Mouse (Mus musculus): Measurements from ENCODE around the gene Mme. TPM values are rescaled to one million over a fixed set of nuclear protein-coding genes. Genes with fewer than 3 reads are reported as not detected.

The Mme gene
- polyA plus RNA-seq, 1 experiment from 2014 or later, result 10.4 TPM

DNA sequence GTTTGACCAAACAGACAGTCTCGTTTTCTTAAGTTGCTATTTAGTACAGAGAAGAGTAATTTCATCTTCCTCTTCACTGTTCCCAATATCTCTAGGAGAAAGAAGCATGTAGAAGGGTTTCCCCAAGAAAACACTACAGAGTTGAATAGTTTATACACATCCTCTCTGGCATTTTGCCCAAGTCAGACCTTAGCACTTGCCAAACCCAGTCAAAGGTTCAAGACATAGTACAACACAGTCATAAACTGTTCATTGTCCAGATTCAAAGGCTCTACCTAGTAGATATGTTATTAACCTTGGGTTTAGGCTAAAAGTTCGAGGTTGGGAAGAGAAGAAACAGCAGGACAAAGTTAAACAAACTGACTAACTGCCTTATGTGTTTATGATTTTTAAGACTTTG lies 143.7 kb downstream of the Mme start:
- no peaks in the 10 kb centered on the region for H3K36me3 ChIP-seq
- 73% methylated on average over 2 of the region's 2 CpGs for WGBS
- H3K4me3 ChIP-seq, result no peak overlapping the region
- no peak overlapping the region for H3K27ac ChIP-seq (replicated peaks)
- no peaks in the 10 kb centered on the region for H3K27me3 ChIP-seq (ENCODE audit: low read depth, poor library complexity, severe bottlenecking)
- DNase-seq (ENCODE audit: low spot score), result no peak
- H3K9me3 ChIP-seq (replicated peaks), result no peaks in the 10 kb centered on the region
- no peaks in the 10 kb centered on the region for H3K4me1 ChIP-seq

- Histone ChIP-seq H3K4me1 (no peaks in the 10 kb centered on the region), H3K4me3 (no peak overlapping the region), H3K9me3 (replicated peaks) (no peaks in the 10 kb centered on the region), H3K27ac (replicated peaks) (no peak overlapping the region), H3K36me3 (no peaks in the 10 kb centered on the region), H3K27me3 (ENCODE audit: low read depth, poor library complexity, severe bottlenecking) (no peaks in the 10 kb centered on the region)
- 83% methylated on average over 2 of the region's 2 CpGs for WGBS
- no peak for DNase-seq (ENCODE audit: low spot score)
These were observed 149.4 kb downstream of the Mme start for GRCm38 (mm10) chr3:63390774-63391173.

GRCm38 (mm10) chr3:63391348-63391747 lies 150.0 kb downstream of the Mme start:
- Histone ChIP-seq H3K36me3 (no peaks in the 10 kb centered on the region), H3K4me3 (no peak overlapping the region), H3K27me3 (ENCODE audit: low read depth, poor library complexity, severe bottlenecking) (no peaks in the 10 kb centered on the region), H3K4me1 (no peaks in the 10 kb centered on the region), H3K9me3 (replicated peaks) (no peaks in the 10 kb centered on the region), H3K27ac (replicated peaks) (no peak overlapping the region)
- whole genome bisulfite sequencing, result 84% methylated on average over 2 of the region's 2 CpGs
- no peak for DNase-seq (ENCODE audit: low spot score)

DNA sequence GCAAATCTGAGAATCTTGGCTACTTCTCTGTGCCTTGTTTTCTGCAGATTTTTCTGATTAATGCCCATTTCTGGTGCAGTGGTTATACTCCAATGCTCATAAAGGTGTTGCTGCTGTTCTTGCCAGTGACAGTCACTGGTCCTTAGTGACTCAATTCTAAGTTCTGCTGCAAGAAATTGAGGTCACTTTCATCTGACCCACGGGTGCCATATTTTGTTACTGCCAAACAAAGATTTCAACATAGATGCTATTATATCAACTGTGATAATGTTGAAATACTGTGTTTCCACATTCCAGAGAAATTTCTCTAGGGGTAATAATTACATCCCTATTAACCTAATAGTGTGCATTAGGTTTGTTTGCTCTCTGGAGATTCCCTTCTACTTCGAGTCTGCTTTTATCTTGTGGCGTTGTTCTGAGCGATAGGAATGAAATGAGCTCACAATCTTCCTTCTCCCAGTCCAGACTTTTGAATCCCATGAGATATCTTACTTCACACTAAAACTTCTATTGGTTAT lies 153.1 kb downstream of the Mme start:
- DNase-seq (ENCODE audit: low spot score), result no peak
- H3K9me3 ChIP-seq (replicated peaks), result no peaks in the 10 kb centered on the region
- WGBS, result 96% methylated on average over 4 of the region's 4 CpGs
- H3K4me1 ChIP-seq, result no peaks in the 10 kb centered on the region
- H3K4me3 ChIP-seq, result no peak overlapping the region
- H3K36me3 ChIP-seq, result no peaks in the 10 kb centered on the region
- H3K27me3 ChIP-seq (ENCODE audit: low read depth, poor library complexity, severe bottlenecking), result no peaks in the 10 kb centered on the region
- H3K27ac ChIP-seq (replicated peaks), result no peak overlapping the region

GRCm38 (mm10) chr3:63398171-63398570 lies 156.8 kb downstream of the Mme start:
- Histone ChIP-seq H3K27ac (replicated peaks) (no peak overlapping the region), H3K9me3 (replicated peaks) (no peaks in the 10 kb centered on the region), H3K36me3 (no peaks in the 10 kb centered on the region), H3K4me1 (no peaks in the 10 kb centered on the region), H3K4me3 (no peak overlapping the region), H3K27me3 (ENCODE audit: low read depth, poor library complexity, severe bottlenecking) (no peaks in the 10 kb centered on the region)
- DNase-seq (ENCODE audit: low spot score), result no peak
- 91% methylated on average over 4 of the region's 4 CpGs for WGBS

DNA sequence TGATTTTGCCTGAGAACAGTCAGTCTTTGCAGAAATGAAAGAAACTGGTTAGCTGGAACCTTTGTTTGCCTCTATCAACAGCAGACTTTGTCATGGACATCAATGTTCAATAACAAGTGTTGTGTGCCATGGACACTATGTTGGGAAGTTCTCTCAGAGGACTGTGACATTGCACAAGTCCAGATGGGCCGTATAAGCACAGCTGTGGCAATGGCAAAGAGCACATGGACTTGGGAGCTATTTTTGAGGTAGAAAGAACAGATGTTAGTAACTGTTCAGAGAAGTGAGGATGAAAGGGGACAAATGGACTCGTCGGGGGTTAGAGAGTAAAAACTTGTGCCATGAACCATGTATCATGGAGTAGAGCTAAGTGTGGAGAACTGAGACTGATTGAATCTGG lies 165.1 kb downstream of the Mme start:
- no peaks in the 10 kb centered on the region for H3K36me3 ChIP-seq
- no peaks in the 10 kb centered on the region for H3K27me3 ChIP-seq (ENCODE audit: low read depth, poor library complexity, severe bottlenecking)
- no peak overlapping the region for H3K4me3 ChIP-seq
- no peak overlapping the region for H3K27ac ChIP-seq (replicated peaks)
- WGBS, result 88% methylated on average over 3 of the region's 3 CpGs
- no peaks in the 10 kb centered on the region for H3K4me1 ChIP-seq
- DNase-seq (ENCODE audit: low spot score), result no peak
- H3K9me3 ChIP-seq (replicated peaks), result no peaks in the 10 kb centered on the region

DNA sequence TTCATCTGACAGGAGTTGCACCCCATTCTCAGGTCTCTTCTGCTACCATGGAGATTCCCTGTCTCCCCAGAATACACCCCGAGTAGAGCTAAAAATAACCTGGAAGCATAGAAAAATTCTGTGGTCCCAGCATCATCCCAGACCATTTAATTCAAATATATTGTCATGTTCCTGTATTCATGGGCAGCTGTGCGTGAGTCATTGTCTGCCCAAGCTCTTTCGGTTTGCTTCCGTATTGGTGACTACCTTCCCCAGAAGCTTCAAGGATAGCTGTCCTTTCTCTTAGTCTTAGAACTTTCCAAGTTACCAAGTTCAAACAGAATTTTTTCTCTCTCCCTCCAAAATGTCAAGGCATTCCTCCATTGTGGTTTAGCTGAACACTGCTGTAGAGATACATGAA lies 169.7 kb downstream of the Mme start:
- Histone ChIP-seq H3K27ac (replicated peaks) (no peak overlapping the region), H3K4me3 (no peak overlapping the region), H3K27me3 (ENCODE audit: low read depth, poor library complexity, severe bottlenecking) (no peaks in the 10 kb centered on the region), H3K4me1 (peaks cover 4% of the 10 kb centered on the region; the same call in 1 of the 2 replicates), H3K36me3 (no peaks in the 10 kb centered on the region), H3K9me3 (replicated peaks) (no peaks in the 10 kb centered on the region)
- no peak for DNase-seq (ENCODE audit: low spot score)
- 83% methylated on average over 4 of the region's 4 CpGs for WGBS

DNA sequence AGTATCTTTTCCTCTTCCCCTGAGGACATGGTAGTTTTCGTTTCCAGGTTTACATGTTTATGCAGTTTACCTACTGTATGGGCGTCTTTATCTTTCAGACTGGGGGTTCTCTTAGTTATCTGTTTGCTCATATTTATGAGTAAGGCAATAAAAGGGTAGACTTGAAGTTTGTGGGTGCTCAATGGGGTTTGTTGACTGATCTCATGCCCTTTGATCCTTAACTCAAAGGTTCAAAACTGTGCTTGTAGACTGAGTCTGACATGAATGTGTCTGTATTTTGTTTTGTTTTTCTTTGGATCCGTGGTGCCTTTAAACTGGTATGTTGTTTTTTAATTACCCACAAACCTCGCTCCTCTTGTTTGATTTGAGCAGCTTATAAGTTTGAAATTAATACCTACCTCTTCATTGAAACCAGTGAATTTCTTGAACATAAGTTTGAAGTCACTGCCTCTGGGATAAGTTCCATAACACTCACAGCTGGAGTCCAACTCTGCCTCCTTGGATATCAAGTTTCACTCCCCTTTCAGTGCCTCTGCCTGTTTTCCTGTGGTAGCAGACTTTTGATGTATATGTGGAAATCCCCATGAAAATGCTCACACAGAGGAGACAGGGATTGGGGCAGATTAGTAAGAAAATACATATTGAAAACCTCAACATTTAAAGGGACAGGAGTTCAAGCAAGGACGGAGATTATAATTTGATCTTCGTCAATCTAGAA lies 171.0 kb downstream of the Mme start:
- no peaks in the 10 kb centered on the region for H3K9me3 ChIP-seq (replicated peaks)
- no peak overlapping the region for H3K27ac ChIP-seq (replicated peaks)
- peak; percentile 14 for DNase-seq (ENCODE audit: low spot score)
- no peaks in the 10 kb centered on the region for H3K27me3 ChIP-seq (ENCODE audit: low read depth, poor library complexity, severe bottlenecking)
- no peaks in the 10 kb centered on the region for H3K36me3 ChIP-seq
- 69% methylated on average over 6 of the region's 6 CpGs for WGBS
- H3K4me3 ChIP-seq, result no peak overlapping the region
- peaks cover 4% of the 10 kb centered on the region; the same call in 1 of the 2 replicates for H3K4me1 ChIP-seq

- H3K4me3 ChIP-seq, result no peak overlapping the region
- DNase-seq (ENCODE audit: low spot score), result no peak
- 86% methylated on average over 6 of the region's 6 CpGs for WGBS
- H3K9me3 ChIP-seq (replicated peaks), result no peaks in the 10 kb centered on the region
- peaks cover 4% of the 10 kb centered on the region; the same call in 1 of the 2 replicates for H3K4me1 ChIP-seq
- H3K36me3 ChIP-seq, result no peaks in the 10 kb centered on the region
- H3K27ac ChIP-seq (replicated peaks), result no peak overlapping the region
- H3K27me3 ChIP-seq (ENCODE audit: low read depth, poor library complexity, severe bottlenecking), result no peaks in the 10 kb centered on the region
These were observed 171.9 kb downstream of the Mme start for GRCm38 (mm10) chr3:63413046-63413911.

DNA sequence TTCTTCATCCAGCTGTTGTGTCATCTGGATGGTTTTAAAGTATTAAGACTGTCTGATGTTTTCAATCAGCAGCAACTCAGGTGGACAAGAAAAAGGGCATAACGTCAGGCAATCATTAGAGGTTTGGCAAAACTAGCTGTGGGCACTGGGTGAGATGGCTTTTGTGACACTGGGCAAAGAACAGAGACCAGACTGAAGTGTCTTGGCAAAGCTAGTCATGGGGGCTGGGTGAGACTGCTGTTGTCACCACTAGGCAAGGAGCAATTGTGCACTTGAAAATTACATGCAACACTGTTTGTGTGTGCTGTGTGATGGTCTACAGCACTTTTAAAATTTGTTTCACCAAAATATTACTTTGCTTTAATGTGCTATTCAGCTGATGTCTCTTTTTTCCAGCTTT lies 175.9 kb downstream of the Mme start:
- no peaks in the 10 kb centered on the region for H3K36me3 ChIP-seq
- WGBS, result 88% methylated on average over 1 of the region's 1 CpGs
- H3K4me1 ChIP-seq, result peaks cover 4% of the 10 kb centered on the region; the same call in 1 of the 2 replicates
- no peaks in the 10 kb centered on the region for H3K27me3 ChIP-seq (ENCODE audit: low read depth, poor library complexity, severe bottlenecking)
- no peak overlapping the region for H3K4me3 ChIP-seq
- no peak for DNase-seq (ENCODE audit: low spot score)
- no peak overlapping the region for H3K27ac ChIP-seq (replicated peaks)
- no peaks in the 10 kb centered on the region for H3K9me3 ChIP-seq (replicated peaks)

DNA sequence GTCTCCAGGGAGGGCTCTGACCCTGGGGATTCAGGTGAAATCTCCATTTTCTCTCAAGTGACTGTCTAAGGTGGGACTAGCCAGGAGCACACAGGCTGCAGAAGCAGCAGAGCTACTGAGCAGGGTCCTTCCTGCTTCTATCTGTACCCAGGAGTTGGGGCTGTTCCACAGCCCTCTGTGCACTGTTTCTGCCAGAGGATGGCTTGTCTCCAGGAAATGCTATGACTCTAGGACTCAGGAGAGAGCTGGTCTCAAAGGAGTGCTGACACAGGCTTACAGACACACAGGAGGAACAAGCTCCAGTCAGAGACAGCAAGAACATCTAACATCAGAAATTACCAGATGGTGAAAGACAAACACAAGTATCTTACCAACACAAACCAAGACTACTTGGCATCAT lies 176.4 kb downstream of the Mme start:
- Histone ChIP-seq H3K9me3 (replicated peaks) (no peaks in the 10 kb centered on the region), H3K27ac (replicated peaks) (no peak overlapping the region), H3K36me3 (no peaks in the 10 kb centered on the region)

GRCm38 (mm10) chr3:63423552-63423951 lies 182.2 kb downstream of the Mme start:
- Histone ChIP-seq H3K4me3 (no peak overlapping the region), H3K9me3 (replicated peaks) (no peaks in the 10 kb centered on the region), H3K4me1 (no peaks in the 10 kb centered on the region), H3K27ac (replicated peaks) (no peak overlapping the region), H3K36me3 (no peaks in the 10 kb centered on the region), H3K27me3 (ENCODE audit: low read depth, poor library complexity, severe bottlenecking) (no peaks in the 10 kb centered on the region)
- no peak for DNase-seq (ENCODE audit: low spot score)

More for the DNA sequence above, 176.4 kb downstream of the Mme start:
- no peak overlapping the region for H3K4me3 ChIP-seq
- no peaks in the 10 kb centered on the region for H3K27me3 ChIP-seq (ENCODE audit: low read depth, poor library complexity, severe bottlenecking)
- DNase-seq (ENCODE audit: low spot score), result no peak
- H3K4me1 ChIP-seq, result no peaks in the 10 kb centered on the region
